Mouse (Mus musculus) adrenal gland, adult 8-10 months (tissue): ENCODE results near the gene Ms4a8a. TPM values are rescaled to one million over a fixed set of nuclear protein-coding genes. Genes with fewer than 3 reads are reported as not detected.

Experiments used
- total RNA-seq, 4 experiments: library from RNA; stranded (reverse); gene quantifications; 2 replicates each; pipeline ENCODE4 v1.2.4; 2022

Ms4a8a gene
- total RNA-seq, 4 experiments from 2014 or later = 4.5 to 6.1 (median 5.1) TPM

Other genes starting within 250 kb of the Ms4a8a start
- 1 to 10 TPM; 3.7 to 8.4 (median 5.1) TPM for gene Slc15a3, start 241.4 kb downstream of the Ms4a8a start, total RNA-seq
- 10 to 100 TPM; 39.0 to 47.6 (median 39.9) TPM for gene Tmem132a, start 211.2 kb downstream of the Ms4a8a start, total RNA-seq
- gene Tmem109, start 199.1 kb downstream of the Ms4a8a start, total RNA-seq = 100 to 1,000 TPM; 132 to 209 (median 153) TPM
- gene Prpf19, start 185.9 kb downstream of the Ms4a8a start, total RNA-seq = 100 to 1,000 TPM; 202 to 232 (median 221) TPM
- gene Zp1, start 160.5 kb downstream of the Ms4a8a start, total RNA-seq = not detected
- under 1 TPM in 3 of 4 experiments, not detected in 1; 0.09 to 0.27 (median 0.24) TPM for gene Ptgdr2, start 143.9 kb downstream of the Ms4a8a start, total RNA-seq
- 10 to 100 TPM; 13.6 to 20.2 (median 17.0) TPM for gene Ccdc86, start 131.8 kb downstream of the Ms4a8a start, total RNA-seq
- gene Ms4a10, start 106.4 kb downstream of the Ms4a8a start, total RNA-seq = 10 to 100 TPM in 2 of 4 experiments, 1 to 10 TPM in 1, not detected in 1; 1.1 to 60.0 (median 24.4) TPM
- gene Ms4a15, start 87.9 kb downstream of the Ms4a8a start, total RNA-seq = not detected
- gene Ms4a18, start 63.1 kb downstream of the Ms4a8a start, total RNA-seq = not detected
- gene 1700017D01Rik, start 49.8 kb upstream of the Ms4a8a start, total RNA-seq = not detected
- not detected for gene 1700025F22Rik, start 84.2 kb upstream of the Ms4a8a start, total RNA-seq
- gene Ms4a13, start 115.6 kb upstream of the Ms4a8a start, total RNA-seq = not detected
- under 1 TPM in 1 of 4 experiments, not detected in 3; 0.22 TPM for gene Ms4a12, start 151.3 kb upstream of the Ms4a8a start, total RNA-seq
- gene Ms4a1, start 185.1 kb upstream of the Ms4a8a start, total RNA-seq = under 1 TPM; 0.38 to 0.89 (median 0.56) TPM
- gene Ms4a5, start 202.8 kb upstream of the Ms4a8a start, total RNA-seq = not detected
- under 1 TPM; 0.07 to 0.43 (median 0.25) TPM for gene Ms4a14, start 233.4 kb upstream of the Ms4a8a start, total RNA-seq